Mouse (Mus musculus) intestine, embryonic 16.5 days (tissue): Measurements from ENCODE around the gene Ppp1cc. TPM values are rescaled to one million over a fixed set of nuclear protein-coding genes. Genes with fewer than 3 reads are reported as not detected.
A peak's percentile ranks its signal among the peaks of the same experiment; 100 is the strongest.
"Not testable (repeated sequence)": the region's sequence is repeated elsewhere in the genome, so short reads cannot be mapped to it uniquely, and the experiment has no call there.

Experiments used
- ATAC-seq: fragments of 200-750 bp; cut with Nextera tagmentation; 2 replicates; pipeline ENCODE4 v1.8.0; 2017; ENCODE audit warnings: moderate TSS enrichment, moderate library complexity
- H3K27ac ChIP-seq: fragments of 300-500 bp; sonication (generic); 2 replicates; pipeline ENCODE4 v1.5.1; 2014; ENCODE audit warnings: mild to moderate bottlenecking, low read length
- H3K27me3 ChIP-seq: fragments of 300-500 bp; sonication (generic); replicated peaks from 2 replicates; pipeline ENCODE4 v1.6.1; 2014; ENCODE audit warnings: low read length, control low read depth, mixed read lengths; ENCODE audit not compliant: control insufficient read depth, insufficient read depth
- H3K36me3 ChIP-seq: fragments of 300-500 bp; sonication (generic); 2 replicates; pipeline ENCODE4 v1.6.1; 2014; ENCODE audit warnings: low read length, control low read depth; ENCODE audit not compliant: control insufficient read depth, insufficient read depth
- H3K4me1 ChIP-seq: fragments of 300-500 bp; sonication (generic); 2 replicates; pipeline ENCODE4 v1.6.1; 2014; ENCODE audit warnings: low read length, control low read depth, mixed read lengths; ENCODE audit not compliant: control insufficient read depth, insufficient read depth
- H3K4me2 ChIP-seq: fragments of 300-500 bp; sonication (generic); 2 replicates; pipeline ENCODE4 v1.6.1; 2014; ENCODE audit warnings: low read depth, low read length, control low read depth
- H3K4me3 ChIP-seq: fragments of 300-500 bp; sonication (generic); 2 replicates; pipeline ENCODE4 v1.5.1; 2014; ENCODE audit warnings: mild to moderate bottlenecking, low read length
- H3K9ac ChIP-seq: fragments of 300-500 bp; sonication (generic); 2 replicates; pipeline ENCODE4 v1.6.1; 2014; ENCODE audit warnings: low read depth, low read length
- H3K9me3 ChIP-seq: fragments of 300-500 bp; sonication (generic); 2 replicates; pipeline ENCODE4 v1.6.1; 2016; ENCODE audit warnings: low read length, control low read depth; ENCODE audit not compliant: control insufficient read depth
- WGBS: fragments of 180-500 bp; shearing (Covaris S2); extraction: QIAGEN DNeasy Blood & Tissue Kit; methylation state at CpG from one replicate; pipeline ENCODE4 v1.1.7; 2014; 5-methylcytosine and 5-hydroxymethylcytosine counted together
- polyA plus RNA-seq: library from polyadenylated mRNA; unstranded; fragments of >200 nt; fragmentation: Nextera tagmentation; extraction: Ambion mirVana; gene quantifications from 2 replicates; pipeline ENCODE4 v1.2.1, GENCODE M21; 2015

Ppp1cc gene
- polyA plus RNA-seq, 1 experiment from 2014 or later, result 215 TPM

DNA sequence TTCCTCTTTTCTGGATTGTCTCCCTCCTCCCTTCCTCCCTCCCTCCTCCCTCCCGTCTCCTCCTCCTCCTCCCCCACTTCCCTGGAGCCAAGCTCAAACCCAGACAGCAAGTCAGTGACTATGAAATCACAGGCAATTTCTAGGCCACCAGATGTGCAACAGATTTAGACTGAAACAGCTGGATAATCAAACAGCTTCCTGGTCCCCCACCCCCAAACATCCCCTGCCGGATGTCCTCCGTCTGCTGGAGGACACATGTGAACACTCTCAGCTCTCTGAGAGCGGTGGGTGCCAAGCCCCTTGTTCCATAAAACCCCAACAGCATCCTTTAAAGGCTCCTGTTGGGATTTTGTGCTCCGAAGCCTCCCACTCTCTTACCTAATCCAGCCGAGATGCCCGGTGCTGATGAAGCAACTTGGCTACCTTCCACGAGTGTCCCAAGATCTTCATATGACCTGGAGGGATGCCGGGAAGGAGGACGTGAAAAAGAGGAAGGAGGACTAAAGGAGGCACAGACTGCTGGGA is 12.0 kb upstream of the Ppp1cc start:
- no peaks in the 10 kb centered on the region for H3K9me3 ChIP-seq
- 40% methylated on average over 10 of the region's 10 CpGs for WGBS
- H3K4me1 ChIP-seq, result peaks cover 5% of the 10 kb centered on the region; the same call in 1 of the 2 replicates
- H3K4me2 ChIP-seq, result no peak overlapping the region
- H3K36me3 ChIP-seq, result no peaks in the 10 kb centered on the region
- no peak overlapping the region for H3K4me3 ChIP-seq
- H3K9ac ChIP-seq, result no peak overlapping the region
- no peaks in the 10 kb centered on the region for H3K27me3 ChIP-seq
- ATAC-seq, result peak; percentile 62
- H3K27ac ChIP-seq, result peak overlapping the region; percentile 85

DNA sequence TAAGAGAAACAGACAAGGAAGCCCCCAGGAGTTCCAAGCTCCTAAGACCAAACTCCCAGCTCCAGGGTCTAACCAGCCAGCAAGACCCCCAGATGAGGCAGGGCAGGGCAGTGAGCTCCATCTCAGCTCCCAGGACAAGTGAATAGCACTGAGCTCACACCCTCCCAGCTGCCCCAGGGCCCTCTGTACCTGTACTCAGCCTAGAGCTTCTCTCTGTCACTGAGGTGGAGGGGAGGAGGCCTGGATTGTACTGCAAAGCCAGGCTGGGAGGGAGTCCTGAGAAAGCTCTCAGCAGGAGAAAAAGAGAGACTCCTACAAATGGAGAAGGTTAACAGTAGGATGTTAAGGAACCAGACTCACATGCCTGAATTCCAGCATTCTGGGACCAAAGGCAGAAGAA is 11.5 kb upstream of the Ppp1cc start:
- no peaks in the 10 kb centered on the region for H3K36me3 ChIP-seq
- H3K27me3 ChIP-seq, result no peaks in the 10 kb centered on the region
- no peak overlapping the region for H3K4me3 ChIP-seq
- peaks cover 5% of the 10 kb centered on the region; the same call in 1 of the 2 replicates for H3K4me1 ChIP-seq
- no peak overlapping the region for H3K4me2 ChIP-seq
- no peaks in the 10 kb centered on the region for H3K9me3 ChIP-seq
- no peak overlapping the region for H3K9ac ChIP-seq
- ATAC-seq, result no peak
- H3K27ac ChIP-seq, result peak overlapping the region; percentile 85

DNA sequence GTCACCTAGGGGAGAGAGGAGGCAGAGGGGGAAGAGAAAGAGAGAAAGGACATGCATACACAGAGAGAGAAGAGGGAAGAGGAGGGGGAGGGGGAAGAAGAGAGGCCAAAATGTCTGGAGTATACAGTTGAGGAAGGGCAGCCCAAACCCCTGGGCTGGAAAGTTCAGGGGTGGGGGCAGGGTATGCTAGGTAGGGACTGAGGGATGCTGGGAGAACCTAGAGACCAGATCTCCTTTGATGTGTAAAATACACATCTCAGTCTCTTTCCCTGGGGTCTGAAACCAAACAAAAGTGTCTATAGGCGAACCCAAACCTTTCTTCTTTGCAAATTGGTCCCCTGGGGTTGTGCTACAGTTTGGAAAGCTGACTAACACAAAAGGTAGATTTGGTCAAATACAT is 10.0 kb upstream of the Ppp1cc start:
- Histone ChIP-seq H3K4me2 (no peak overlapping the region), H3K27ac (no peak overlapping the region), H3K9ac (no peak overlapping the region), H3K9me3 (no peaks in the 10 kb centered on the region), H3K27me3 (no peaks in the 10 kb centered on the region), H3K4me3 (no peak overlapping the region), H3K36me3 (no peaks in the 10 kb centered on the region), H3K4me1 (peaks cover 5% of the 10 kb centered on the region; the same call in 1 of the 2 replicates)
- WGBS, result 82% methylated on average over 1 of the region's 1 CpGs
- ATAC-seq, result no peak

DNA sequence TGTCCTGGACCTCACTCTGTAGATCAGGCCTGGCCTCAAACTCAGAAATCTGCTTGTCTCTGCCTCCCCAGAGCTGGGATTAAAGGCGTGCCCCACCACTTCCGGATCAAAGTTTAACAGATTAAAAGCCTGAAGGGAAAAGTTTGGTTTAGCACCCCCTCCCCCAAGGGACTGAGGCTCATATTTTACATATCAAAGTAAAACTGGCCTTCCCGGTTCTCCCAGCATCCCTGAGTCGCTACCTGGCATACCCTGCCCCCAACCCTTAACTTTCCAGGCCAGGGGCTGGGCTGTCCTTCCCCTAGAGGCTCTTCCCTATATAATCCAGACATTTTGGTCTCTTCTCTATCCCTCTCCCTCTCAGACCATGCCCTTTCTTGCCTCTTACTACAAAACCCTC is 8.8 kb upstream of the Ppp1cc start:
- H3K4me1 ChIP-seq, result peaks cover 5% of the 10 kb centered on the region
- H3K9ac ChIP-seq, result no peak overlapping the region
- H3K4me2 ChIP-seq, result no peak overlapping the region
- no peaks in the 10 kb centered on the region for H3K9me3 ChIP-seq
- 62% methylated on average over 4 of the region's 4 CpGs for WGBS
- H3K27ac ChIP-seq, result no peak overlapping the region
- H3K36me3 ChIP-seq, result no peaks in the 10 kb centered on the region
- ATAC-seq, result no peak
- H3K4me3 ChIP-seq, result no peak overlapping the region
- no peaks in the 10 kb centered on the region for H3K27me3 ChIP-seq

DNA sequence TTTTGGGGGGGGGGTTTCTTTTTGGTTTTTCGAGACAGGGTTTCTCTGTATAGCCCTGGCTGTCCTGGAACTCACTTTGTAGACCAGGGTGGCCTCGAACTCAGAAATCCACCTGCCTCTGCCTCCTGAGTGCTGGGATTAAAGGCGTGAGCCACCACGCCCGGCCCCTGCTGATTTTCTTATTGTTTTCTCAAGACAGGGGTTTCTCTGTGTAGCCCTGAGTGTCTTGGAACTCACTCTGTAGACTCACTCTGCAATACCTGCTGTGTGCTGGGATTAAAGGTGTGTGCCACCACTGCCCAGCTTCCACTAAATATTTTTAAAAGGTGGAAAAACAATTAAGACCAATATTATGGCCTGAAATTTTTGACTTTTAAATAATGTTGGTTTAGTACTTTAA is 5.6 kb upstream of the Ppp1cc start:
- not testable (repeated sequence) for H3K27me3 ChIP-seq, H3K9me3 ChIP-seq, H3K36me3 ChIP-seq, ATAC-seq, H3K27ac ChIP-seq, H3K9ac ChIP-seq, H3K4me3 ChIP-seq, H3K4me2 ChIP-seq
- peaks cover 28% of the 10 kb centered on the region for H3K4me1 ChIP-seq
- WGBS, result 81% methylated on average over 5 of the region's 5 CpGs

DNA sequence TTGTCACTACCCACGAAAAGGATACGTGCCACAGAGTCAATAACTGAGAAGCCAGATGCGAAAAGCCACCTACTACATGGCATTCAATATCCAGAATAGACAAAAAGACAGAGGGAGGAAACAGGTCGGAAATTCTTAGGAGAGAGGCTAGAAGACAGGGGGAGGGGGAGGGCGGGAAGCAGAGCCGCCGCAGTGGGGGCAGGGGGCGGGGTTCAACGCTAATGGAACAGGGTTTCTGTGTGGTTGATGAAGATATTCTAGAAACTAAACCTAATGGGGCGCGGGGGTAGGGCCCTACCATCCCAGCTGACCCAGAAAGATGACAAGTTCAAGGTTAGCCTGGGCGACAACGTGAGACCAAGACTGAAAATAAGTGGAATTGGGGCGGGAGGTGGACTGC is 4.1 kb upstream of the Ppp1cc start:
- Histone ChIP-seq H3K9me3 (no peaks in the 10 kb centered on the region), H3K4me3 (no peak overlapping the region), H3K4me1 (peaks cover 28% of the 10 kb centered on the region), H3K4me2 (no peak overlapping the region), H3K27me3 (no peaks in the 10 kb centered on the region), H3K9ac (no peak overlapping the region), H3K27ac (no peak overlapping the region), H3K36me3 (no peaks in the 10 kb centered on the region)
- 34% methylated on average over 9 of the region's 14 CpGs for WGBS
- no peak for ATAC-seq

DNA sequence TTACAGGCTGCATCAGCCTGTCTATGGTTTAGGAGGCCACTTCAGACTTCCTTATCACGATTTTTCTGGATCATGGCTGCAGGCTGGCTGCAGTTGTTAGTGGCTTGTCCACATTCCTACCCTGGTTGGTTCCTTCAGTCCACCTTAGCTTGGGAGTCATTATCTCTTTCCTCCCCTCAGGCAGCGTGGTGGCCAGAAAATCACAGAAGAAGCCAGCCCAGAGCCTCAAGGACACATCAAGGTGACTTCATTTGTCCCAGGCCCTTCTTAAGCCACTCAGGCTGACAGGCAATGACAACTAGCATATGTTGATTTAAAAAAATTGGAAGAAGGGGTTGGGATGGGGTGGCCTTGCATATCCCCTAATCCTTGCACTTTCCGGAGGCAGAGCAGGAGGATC is 3.3 kb upstream of the Ppp1cc start:
- no peak overlapping the region for H3K4me2 ChIP-seq
- H3K36me3 ChIP-seq, result no peaks in the 10 kb centered on the region
- no peak overlapping the region for H3K4me3 ChIP-seq
- H3K9ac ChIP-seq, result peak overlapping the region; percentile 10; the same call in 1 of the 2 replicates
- no peak for ATAC-seq
- H3K27ac ChIP-seq, result peak overlapping the region; percentile 84
- no peaks in the 10 kb centered on the region for H3K9me3 ChIP-seq
- WGBS, result 68% methylated on average over 3 of the region's 3 CpGs
- H3K4me1 ChIP-seq, result peaks cover 31% of the 10 kb centered on the region
- no peaks in the 10 kb centered on the region for H3K27me3 ChIP-seq

DNA sequence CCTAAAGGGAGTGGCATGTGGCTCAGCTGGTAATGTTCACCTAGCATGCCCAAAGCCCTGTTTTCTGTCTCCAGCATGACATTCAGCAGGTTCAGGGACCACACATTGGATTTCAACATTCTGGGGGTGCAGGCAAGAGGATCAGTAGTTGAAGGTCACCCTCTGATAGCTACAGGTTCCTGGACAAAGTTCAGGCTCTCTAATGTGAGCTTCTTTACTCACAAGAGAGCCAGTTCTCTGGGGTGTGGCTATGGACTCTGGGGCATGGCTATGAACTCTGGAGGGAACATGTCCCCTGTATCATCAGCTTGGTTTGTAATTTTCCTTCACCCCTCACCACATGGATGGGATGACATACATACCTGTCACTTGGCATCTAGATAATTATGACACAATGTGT is 2.5 kb upstream of the Ppp1cc start:
- H3K9ac ChIP-seq, result no peak overlapping the region
- H3K27ac ChIP-seq, result peak overlapping the region; percentile 84
- H3K9me3 ChIP-seq, result no peaks in the 10 kb centered on the region
- peak; percentile 69 for ATAC-seq
- no peak overlapping the region for H3K4me3 ChIP-seq
- peaks cover 40% of the 10 kb centered on the region for H3K4me1 ChIP-seq
- 0 out of 2 replicates have a peak, but pooled peaks cover 2% of the 10 kb centered on the region for H3K36me3 ChIP-seq
- no peaks in the 10 kb centered on the region for H3K27me3 ChIP-seq
- H3K4me2 ChIP-seq, result peak overlapping the region; percentile 6; the same call in 1 of the 2 replicates

DNA sequence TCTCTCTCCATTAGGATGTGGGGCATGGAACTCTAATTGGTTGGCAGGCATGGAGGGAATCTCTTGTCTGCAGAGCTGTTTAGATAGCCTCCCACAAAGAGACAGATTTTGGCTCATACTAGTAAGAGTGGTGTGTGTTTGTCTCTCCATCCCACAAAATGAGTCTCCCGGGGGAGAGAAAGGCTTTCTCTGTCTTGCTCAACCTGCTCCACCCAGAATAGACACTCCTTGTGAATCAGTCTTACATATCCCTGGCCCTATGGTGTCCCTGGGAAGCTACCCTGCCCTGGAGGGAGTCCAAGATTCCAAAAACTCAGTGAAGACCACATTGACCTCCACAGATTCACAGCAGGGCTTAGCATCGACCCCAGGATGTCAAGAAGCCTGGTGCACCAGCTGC is 1.6 kb upstream of the Ppp1cc start:
- H3K4me2 ChIP-seq, result no peak overlapping the region
- no peaks in the 10 kb centered on the region for H3K27me3 ChIP-seq
- no peak overlapping the region for H3K9ac ChIP-seq
- H3K4me1 ChIP-seq, result peaks cover 49% of the 10 kb centered on the region
- no peaks in the 10 kb centered on the region for H3K9me3 ChIP-seq
- H3K36me3 ChIP-seq, result 0 out of 2 replicates have a peak, but pooled peaks cover 2% of the 10 kb centered on the region
- ATAC-seq, result no peak
- WGBS, result 54% methylated on average over 2 of the region's 2 CpGs
- H3K27ac ChIP-seq, result no peak overlapping the region
- H3K4me3 ChIP-seq, result no peak overlapping the region
